Mouse (Mus musculus): ENCODE measurements around the gene Crat. TPM values are rescaled to one million over a fixed set of nuclear protein-coding genes. Genes with fewer than 3 reads are reported as not detected.
"Not testable (repeated sequence)": the region's sequence is repeated elsewhere in the genome, so short reads cannot be mapped to it uniquely, and the experiment has no call there.

Crat gene
- polyA plus RNA-seq, 1 experiment from 2014 or later: 25.9 TPM

GRCm38 (mm10) chr2:30429156-30429555 is 13.5 kb upstream of the Crat start:
- Histone ChIP-seq H3K9me3 (ENCODE audit: control insufficient read depth, low read length) (no peaks in the 10 kb centered on the region), H3K4me2 (ENCODE audit: low read depth, low read length) (no peak overlapping the region), H3K4me3 (ENCODE audit: low read length) (no peak overlapping the region), H3K4me1 (ENCODE audit: control insufficient read depth, insufficient read depth, low read length) (no peaks in the 10 kb centered on the region), H3K9ac (ENCODE audit: low read depth, low read length) (no peak overlapping the region), H3K27me3 (replicated peaks; ENCODE audit: control insufficient read depth, insufficient read depth, low read length) (no peaks in the 10 kb centered on the region), H3K27ac (ENCODE audit: low read length) (no peak overlapping the region), H3K36me3 (ENCODE audit: control insufficient read depth, insufficient read depth, low read length) (peaks cover 12% of the 10 kb centered on the region)
- ATAC-seq: no peak

DNA sequence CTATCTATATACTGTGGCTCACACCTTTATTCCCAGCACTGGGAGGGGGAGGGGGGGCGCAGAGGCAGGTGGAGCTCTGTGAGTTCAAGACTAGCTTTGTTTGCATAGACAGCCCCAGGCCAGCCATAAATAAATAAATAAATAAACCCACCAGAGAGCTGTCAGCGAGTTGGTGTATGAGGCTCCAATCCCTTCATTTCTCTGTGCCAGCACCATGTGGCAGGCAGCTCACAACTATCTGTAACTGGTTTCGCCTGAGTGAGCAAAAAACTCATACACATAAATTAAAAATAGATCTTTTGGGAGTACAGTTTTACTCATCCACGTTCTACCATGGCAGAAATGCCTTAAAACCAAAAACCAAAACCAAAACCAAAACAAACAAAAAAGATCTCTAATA is 5.8 kb upstream of the Crat start:
- ATAC-seq: no peak
- peaks cover 20% of the 10 kb centered on the region for H3K4me1 ChIP-seq (ENCODE audit: control insufficient read depth, insufficient read depth, low read length)
- H3K27me3 ChIP-seq (replicated peaks; ENCODE audit: control insufficient read depth, insufficient read depth, low read length): no peaks in the 10 kb centered on the region
- H3K4me2 ChIP-seq (ENCODE audit: low read depth, low read length): no peak overlapping the region
- H3K9ac ChIP-seq (ENCODE audit: low read depth, low read length): no peak overlapping the region
- H3K27ac ChIP-seq (ENCODE audit: low read length): no peak overlapping the region
- 66% methylated on average over 4 of the region's 4 CpGs for WGBS
- no peaks in the 10 kb centered on the region for H3K9me3 ChIP-seq (ENCODE audit: control insufficient read depth, low read length)
- no peak overlapping the region for H3K4me3 ChIP-seq (ENCODE audit: low read length)
- H3K36me3 ChIP-seq (ENCODE audit: control insufficient read depth, insufficient read depth, low read length): no peaks in the 10 kb centered on the region

DNA sequence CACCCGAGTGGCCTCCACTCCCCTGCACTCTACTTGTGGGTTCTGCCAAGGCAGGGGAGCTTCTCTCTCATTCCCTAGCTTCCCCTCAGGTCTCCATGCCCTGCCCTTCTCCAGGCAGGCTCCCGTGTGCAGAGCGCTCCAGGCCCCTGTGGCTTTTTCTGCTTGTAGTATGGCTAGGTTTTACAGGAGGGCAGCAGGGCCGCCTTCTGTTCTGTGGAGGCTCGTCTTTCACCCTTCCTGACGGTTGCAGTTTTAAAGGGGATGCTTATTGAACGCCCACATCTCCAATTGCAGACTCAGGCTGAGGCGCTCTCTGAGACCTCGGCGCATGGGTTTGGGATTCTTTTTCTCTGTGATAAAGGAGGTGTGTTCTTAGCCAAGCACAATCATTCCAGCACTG is 3.5 kb upstream of the Crat start:
- Histone ChIP-seq H3K9ac (ENCODE audit: low read depth, low read length) (peak overlapping the region; percentile 51), H3K27me3 (replicated peaks; ENCODE audit: control insufficient read depth, insufficient read depth, low read length) (no peaks in the 10 kb centered on the region), H3K9me3 (ENCODE audit: control insufficient read depth, low read length) (no peaks in the 10 kb centered on the region), H3K36me3 (ENCODE audit: control insufficient read depth, insufficient read depth, low read length) (no peaks in the 10 kb centered on the region), H3K4me3 (ENCODE audit: low read length) (no peak overlapping the region), H3K4me2 (ENCODE audit: low read depth, low read length) (peak overlapping the region; percentile 24; the same call in 1 of the 2 replicates), H3K4me1 (ENCODE audit: control insufficient read depth, insufficient read depth, low read length) (peaks cover 28% of the 10 kb centered on the region), H3K27ac (ENCODE audit: low read length) (peak overlapping the region; percentile 45; the same call in 1 of the 2 replicates)
- ATAC-seq: no peak
- 32% methylated on average over 10 of the region's 10 CpGs for WGBS

GRCm38 (mm10) chr2:30418259-30418658 is 2.6 kb upstream of the Crat start:
- ATAC-seq: no peak
- Histone ChIP-seq H3K27ac (ENCODE audit: low read length) (no peak overlapping the region), H3K4me3 (ENCODE audit: low read length) (no peak overlapping the region), H3K4me1 (ENCODE audit: control insufficient read depth, insufficient read depth, low read length) (peaks cover 28% of the 10 kb centered on the region), H3K36me3 (ENCODE audit: control insufficient read depth, insufficient read depth, low read length) (no peaks in the 10 kb centered on the region), H3K9ac (ENCODE audit: low read depth, low read length) (peak overlapping the region; percentile 39; the same call in 1 of the 2 replicates), H3K4me2 (ENCODE audit: low read depth, low read length) (no peak overlapping the region), H3K27me3 (replicated peaks; ENCODE audit: control insufficient read depth, insufficient read depth, low read length) (no peaks in the 10 kb centered on the region), H3K9me3 (ENCODE audit: control insufficient read depth, low read length) (no peaks in the 10 kb centered on the region)
- WGBS: 70% methylated on average over 6 of the region's 6 CpGs

GRCm38 (mm10) chr2:30417595-30418165 is 2.1 kb upstream of the Crat start:
- Histone ChIP-seq H3K27ac (ENCODE audit: low read length) (no peak overlapping the region), H3K9ac (ENCODE audit: low read depth, low read length) (peak overlapping the region; percentile 39; the same call in 1 of the 2 replicates), H3K36me3 (ENCODE audit: control insufficient read depth, insufficient read depth, low read length) (no peaks in the 10 kb centered on the region), H3K9me3 (ENCODE audit: control insufficient read depth, low read length) (no peaks in the 10 kb centered on the region), H3K27me3 (replicated peaks; ENCODE audit: control insufficient read depth, insufficient read depth, low read length) (no peaks in the 10 kb centered on the region), H3K4me1 (ENCODE audit: control insufficient read depth, insufficient read depth, low read length) (peaks cover 28% of the 10 kb centered on the region), H3K4me3 (ENCODE audit: low read length) (0 out of 2 replicates have a peak overlapping the region, but pooled peaks have one; percentile 2), H3K4me2 (ENCODE audit: low read depth, low read length) (no peak overlapping the region; the same call in 1 of the 2 replicates)
- 74% methylated on average over 5 of the region's 5 CpGs for WGBS
- no peak for ATAC-seq

- peak overlapping the region; percentile 91; the same call in 1 of the 2 replicates for H3K4me3 ChIP-seq (ENCODE audit: low read length)
- ATAC-seq; H3K9me3 ChIP-seq (ENCODE audit: control insufficient read depth, low read length); H3K9ac ChIP-seq (ENCODE audit: low read depth, low read length); H3K27ac ChIP-seq (ENCODE audit: low read length); H3K27me3 ChIP-seq (replicated peaks; ENCODE audit: control insufficient read depth, insufficient read depth, low read length); H3K36me3 ChIP-seq (ENCODE audit: control insufficient read depth, insufficient read depth, low read length): not testable (repeated sequence)
- WGBS: 73% methylated on average over 6 of the region's 6 CpGs
- peaks cover 28% of the 10 kb centered on the region for H3K4me1 ChIP-seq (ENCODE audit: control insufficient read depth, insufficient read depth, low read length)
- peak overlapping the region; percentile 85 for H3K4me2 ChIP-seq (ENCODE audit: low read depth, low read length)
These were observed 1.5 kb upstream of the Crat start for GRCm38 (mm10) chr2:30417154-30417553.

- Histone ChIP-seq H3K4me3 (ENCODE audit: low read length) (peak overlapping the region; percentile 91), H3K36me3 (ENCODE audit: control insufficient read depth, insufficient read depth, low read length) (no peaks in the 10 kb centered on the region), H3K9ac (ENCODE audit: low read depth, low read length) (peak overlapping the region; percentile 98), H3K27me3 (replicated peaks; ENCODE audit: control insufficient read depth, insufficient read depth, low read length) (no peaks in the 10 kb centered on the region), H3K9me3 (ENCODE audit: control insufficient read depth, low read length) (no peaks in the 10 kb centered on the region), H3K27ac (ENCODE audit: low read length) (peak overlapping the region; percentile 97), H3K4me1 (ENCODE audit: control insufficient read depth, insufficient read depth, low read length) (peaks cover 28% of the 10 kb centered on the region), H3K4me2 (ENCODE audit: low read depth, low read length) (peak overlapping the region; percentile 85)
- 1% methylated on average over 7 of the region's 7 CpGs for WGBS
- ATAC-seq: no peak
These were observed 994 bp upstream of the Crat start for GRCm38 (mm10) chr2:30416649-30416965.

DNA sequence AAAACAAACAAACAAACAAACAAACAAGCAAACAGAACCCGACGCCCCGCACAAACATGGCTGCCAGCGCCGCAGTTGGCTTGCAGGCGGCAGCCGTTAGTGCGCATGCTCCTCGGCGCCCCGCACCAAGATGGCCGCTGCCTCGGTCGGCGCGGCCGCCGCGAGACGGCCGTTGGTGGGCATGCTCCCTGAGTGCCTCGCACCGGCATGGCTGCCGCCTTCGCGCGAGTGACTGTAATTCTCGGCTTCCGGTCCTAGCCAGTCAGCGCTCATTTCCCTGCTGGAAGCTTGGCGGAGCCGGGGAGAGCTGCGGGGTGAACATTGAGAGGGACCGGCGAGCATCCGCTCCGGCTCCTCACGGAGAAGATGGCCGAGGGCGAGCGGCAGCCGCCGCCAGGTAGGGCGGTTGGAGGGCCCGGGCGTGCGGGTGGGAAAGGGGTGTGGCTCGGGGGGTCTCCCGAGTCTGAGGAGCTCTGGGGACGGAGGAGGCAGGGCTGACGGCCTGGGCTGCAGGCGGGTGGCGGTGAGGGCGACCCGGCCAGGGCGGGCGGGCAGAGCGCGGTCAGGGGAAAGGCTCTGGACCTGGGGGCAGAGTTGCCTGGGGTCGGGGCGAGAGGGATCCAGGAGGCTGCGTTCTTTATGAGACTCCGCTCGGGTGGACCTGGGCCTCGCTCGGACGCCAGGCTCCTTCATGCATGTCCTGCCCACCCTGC is 479 bp upstream of the Crat start, which contains the start of gene Ptpa:
TSS of gene Ptpa (plus strand) at position 104 of the 713 bp plus-strand sequence.
- H3K4me2 ChIP-seq (ENCODE audit: low read depth, low read length): peak within 1 kb of the TSS; percentile 85
- peaks cover 28% of the 10 kb centered on the region for H3K4me1 ChIP-seq (ENCODE audit: control insufficient read depth, insufficient read depth, low read length)
- H3K27ac ChIP-seq (ENCODE audit: low read length): peak within 1 kb of the TSS; percentile 97
- no peaks in the 10 kb centered on the region for H3K27me3 ChIP-seq (replicated peaks; ENCODE audit: control insufficient read depth, insufficient read depth, low read length)
- under 1% methylated on average over 65 of the region's 67 CpGs for WGBS
- H3K36me3 ChIP-seq (ENCODE audit: control insufficient read depth, insufficient read depth, low read length): no peaks in the 10 kb centered on the region
- H3K9me3 ChIP-seq (ENCODE audit: control insufficient read depth, low read length): no peaks in the 10 kb centered on the region
- peak; percentile 91 for ATAC-seq
- peak within 1 kb of the TSS; percentile 98 for H3K9ac ChIP-seq (ENCODE audit: low read depth, low read length)
- peak within 1 kb of the TSS; percentile 91 for H3K4me3 ChIP-seq (ENCODE audit: low read length)

DNA sequence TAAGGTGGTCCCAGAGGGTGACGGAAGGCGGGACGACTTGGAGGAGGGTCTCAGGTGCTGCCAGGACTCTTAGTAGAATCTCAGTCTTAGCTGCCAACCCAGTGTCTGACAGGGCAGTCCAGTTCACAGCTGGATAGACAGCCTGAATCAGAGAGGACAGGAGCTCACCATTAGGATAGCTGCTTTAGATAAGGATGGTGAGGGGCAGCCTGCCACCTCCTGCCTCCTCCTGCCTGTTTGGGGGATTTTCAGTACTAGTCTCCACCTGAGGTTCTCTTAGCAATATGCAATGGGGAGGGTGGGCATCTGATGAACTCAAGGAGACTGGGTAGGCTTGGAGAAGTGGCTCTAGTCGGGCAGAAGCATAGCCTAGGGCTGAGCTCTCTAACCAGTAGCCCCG is 932 bp downstream of the Crat start:
- H3K4me3 ChIP-seq (ENCODE audit: low read length): peak overlapping the region; percentile 91
- peak overlapping the region; percentile 85 for H3K4me2 ChIP-seq (ENCODE audit: low read depth, low read length)
- peaks cover 28% of the 10 kb centered on the region for H3K4me1 ChIP-seq (ENCODE audit: control insufficient read depth, insufficient read depth, low read length)
- no peaks in the 10 kb centered on the region for H3K36me3 ChIP-seq (ENCODE audit: control insufficient read depth, insufficient read depth, low read length)
- 56% methylated on average over 5 of the region's 5 CpGs for WGBS
- peak overlapping the region; percentile 98 for H3K9ac ChIP-seq (ENCODE audit: low read depth, low read length)
- H3K27ac ChIP-seq (ENCODE audit: low read length): peak overlapping the region; percentile 97; the same call in 1 of the 2 replicates
- H3K9me3 ChIP-seq (ENCODE audit: control insufficient read depth, low read length): no peaks in the 10 kb centered on the region
- H3K27me3 ChIP-seq (replicated peaks; ENCODE audit: control insufficient read depth, insufficient read depth, low read length): no peaks in the 10 kb centered on the region
- ATAC-seq: no peak

Measured in intestine, embryonic 16.5 days (tissue).